Mouse (Mus musculus): Measurements from ENCODE around the gene 4930562C15Rik. TPM values are rescaled to one million over a fixed set of nuclear protein-coding genes. Genes with fewer than 3 reads are reported as not detected.

4930562C15Rik gene
- polyA plus RNA-seq, 1 experiment = not detected

DNA sequence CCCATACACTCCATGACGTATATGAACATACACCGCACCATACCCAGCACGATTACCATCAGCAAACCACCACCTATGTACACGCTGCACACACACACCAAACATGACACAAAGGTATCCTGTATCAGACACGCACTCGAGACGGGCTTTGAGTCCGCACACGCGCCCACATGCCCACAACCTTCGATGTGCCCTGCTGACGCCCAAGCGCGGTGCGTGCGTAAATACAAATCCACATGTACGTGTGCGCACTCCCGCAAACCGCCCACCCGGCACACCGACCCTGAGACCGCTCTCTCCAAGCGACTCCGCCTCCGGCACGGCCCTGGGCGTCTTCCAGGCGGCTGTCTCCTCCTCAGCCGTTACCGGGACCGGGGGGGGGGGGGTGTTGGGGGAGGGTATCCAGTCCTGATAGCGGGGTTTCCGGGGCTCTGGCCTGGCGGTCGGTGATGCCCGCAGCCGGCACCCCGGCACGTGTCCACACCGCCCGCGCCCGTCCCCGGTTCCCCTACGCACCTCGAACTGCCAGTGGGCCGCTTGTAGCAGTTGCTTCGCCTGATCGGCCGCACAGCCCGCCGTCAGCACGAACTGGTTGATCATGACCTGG is 44.0 kb downstream of the 4930562C15Rik start:
- DNase-seq (ENCODE audit: low read depth) = peak; percentile 65
- no peak for TF ChIP-seq CTCF (IDR thresholded peaks at IDR 0.05; ENCODE audit: borderline replicate concordance, extremely low read depth, insufficient read depth, insufficient read length)
- TF ChIP-seq POLR2A (IDR thresholded peaks at IDR 0.05; ENCODE audit: borderline replicate concordance, extremely low read depth, insufficient read depth, insufficient read length, poor library complexity, severe bottlenecking) = no peak

DNA sequence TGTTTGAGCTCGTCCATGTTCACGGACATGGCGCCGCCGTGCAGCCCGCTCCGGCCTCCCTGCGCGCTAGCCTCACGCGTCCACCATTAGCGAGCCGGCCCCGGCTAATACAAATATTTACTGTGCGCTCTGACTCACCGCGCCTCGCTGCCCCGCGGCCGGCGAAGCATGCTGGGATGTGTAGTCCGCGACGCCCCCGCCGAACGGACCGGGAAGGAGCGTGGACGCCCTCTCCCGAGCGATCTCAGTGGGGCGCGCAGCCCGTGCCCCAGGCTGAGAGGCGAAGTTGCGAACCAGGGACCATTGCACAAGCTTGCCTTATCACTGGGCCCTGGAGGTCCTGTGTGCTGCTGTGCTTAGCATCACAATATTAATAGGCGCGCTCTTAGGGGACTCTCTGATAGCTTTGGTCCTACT is 44.5 kb downstream of the 4930562C15Rik start:
- DNase-seq (ENCODE audit: low read depth) = peak; percentile 94
- peak; percentile 89 for TF ChIP-seq POLR2A (IDR thresholded peaks at IDR 0.05; ENCODE audit: borderline replicate concordance, extremely low read depth, insufficient read depth, insufficient read length, poor library complexity, severe bottlenecking)
- TF ChIP-seq CTCF (IDR thresholded peaks at IDR 0.05; ENCODE audit: borderline replicate concordance, extremely low read depth, insufficient read depth, insufficient read length) = no peak

DNA sequence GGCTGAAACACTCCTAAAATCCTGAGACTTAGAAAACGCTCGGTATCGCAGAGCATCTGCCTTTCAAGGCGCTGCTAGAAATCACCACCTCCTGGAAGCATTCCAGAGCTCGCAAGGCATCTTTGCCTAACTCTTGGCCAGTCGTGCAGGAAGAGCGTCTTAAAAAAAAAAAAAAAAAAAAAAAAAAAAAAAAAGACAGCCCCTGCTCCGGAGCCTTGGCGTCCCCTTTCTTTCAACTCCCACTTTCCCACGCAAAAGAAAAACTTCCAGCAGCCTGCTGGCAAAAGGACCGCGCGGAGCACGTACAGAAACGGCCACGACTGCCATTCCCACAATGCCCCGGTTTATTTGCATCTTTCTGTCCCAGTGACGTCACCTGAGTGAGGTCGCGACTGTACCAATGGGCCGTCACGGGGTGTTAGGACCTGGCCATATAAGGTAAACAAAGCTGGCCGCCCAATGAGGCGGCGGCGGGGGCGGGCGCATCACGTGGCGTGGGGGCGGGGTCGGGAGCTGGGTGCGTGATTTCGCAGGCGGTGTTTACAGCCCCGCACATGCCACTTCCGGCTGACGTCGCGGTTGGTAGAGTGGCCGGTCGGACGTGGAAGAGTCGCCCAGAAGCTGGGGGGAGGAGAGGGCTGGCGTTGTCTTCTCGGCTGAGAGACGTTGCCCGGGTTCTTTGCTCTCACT is 45.1 kb downstream of the 4930562C15Rik start, which contains the start of gene Ubald1:
Gene Ubald1 (minus strand): TSS at position 180 of the 690 bp plus-strand sequence.
- TF ChIP-seq CTCF (IDR thresholded peaks at IDR 0.05; ENCODE audit: borderline replicate concordance, extremely low read depth, insufficient read depth, insufficient read length) (no peak), POLR2A (IDR thresholded peaks at IDR 0.05; ENCODE audit: borderline replicate concordance, extremely low read depth, insufficient read depth, insufficient read length, poor library complexity, severe bottlenecking) (peak; percentile 89; the same call in 1 of the 2 replicates)
- DNase-seq (ENCODE audit: low read depth) = peak; percentile 100

DNA sequence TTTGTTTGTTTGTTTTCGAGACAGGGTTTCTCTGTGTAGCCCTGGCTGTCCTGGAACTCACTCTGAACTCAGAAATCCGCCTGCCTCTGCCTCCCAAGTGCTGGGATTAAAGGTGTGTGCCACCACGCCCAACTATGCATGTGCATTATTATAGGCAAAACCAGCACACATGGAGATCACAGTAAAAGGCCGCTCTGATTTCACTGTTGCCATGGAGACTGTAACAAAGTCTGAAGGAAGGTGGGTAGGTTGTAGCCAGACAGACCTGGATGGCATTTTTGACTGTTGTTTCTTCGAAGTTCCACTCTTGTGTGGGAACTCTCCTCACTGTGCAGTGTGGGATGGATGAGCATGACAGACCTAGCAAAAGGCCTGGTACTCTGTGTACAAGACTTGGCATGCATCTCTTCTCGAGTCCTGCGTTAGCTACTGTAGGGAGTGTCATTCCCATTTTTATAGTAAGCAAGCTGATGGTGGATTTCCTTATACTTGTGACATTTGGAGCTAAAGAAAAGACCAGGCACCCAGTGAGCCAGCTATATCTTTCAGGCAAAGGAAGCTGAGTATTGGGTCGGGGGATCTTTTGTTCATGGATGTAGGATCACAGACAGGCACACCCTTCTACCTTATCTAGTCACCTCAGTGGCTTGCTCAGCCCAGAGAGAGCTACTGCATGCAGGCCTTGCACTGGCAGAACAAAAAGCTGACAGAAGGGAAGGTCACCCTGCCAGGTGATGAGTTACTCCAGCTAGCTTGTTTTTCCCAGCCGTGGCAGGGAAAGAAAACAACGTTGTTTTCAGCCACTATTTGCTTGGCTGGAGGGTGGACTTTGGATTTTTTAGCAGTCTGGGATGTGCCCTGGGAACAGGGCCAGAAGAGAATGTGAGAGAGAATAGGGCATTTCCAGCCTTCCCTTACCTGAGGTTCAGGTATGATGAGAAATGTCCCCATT is 46.5 kb downstream of the 4930562C15Rik start:
- no peak for DNase-seq (ENCODE audit: low read depth)
- no peak for TF ChIP-seq CTCF (IDR thresholded peaks at IDR 0.05; ENCODE audit: borderline replicate concordance, extremely low read depth, insufficient read depth, insufficient read length)
- TF ChIP-seq POLR2A (IDR thresholded peaks at IDR 0.05; ENCODE audit: borderline replicate concordance, extremely low read depth, insufficient read depth, insufficient read length, poor library complexity, severe bottlenecking) = no peak

DNA sequence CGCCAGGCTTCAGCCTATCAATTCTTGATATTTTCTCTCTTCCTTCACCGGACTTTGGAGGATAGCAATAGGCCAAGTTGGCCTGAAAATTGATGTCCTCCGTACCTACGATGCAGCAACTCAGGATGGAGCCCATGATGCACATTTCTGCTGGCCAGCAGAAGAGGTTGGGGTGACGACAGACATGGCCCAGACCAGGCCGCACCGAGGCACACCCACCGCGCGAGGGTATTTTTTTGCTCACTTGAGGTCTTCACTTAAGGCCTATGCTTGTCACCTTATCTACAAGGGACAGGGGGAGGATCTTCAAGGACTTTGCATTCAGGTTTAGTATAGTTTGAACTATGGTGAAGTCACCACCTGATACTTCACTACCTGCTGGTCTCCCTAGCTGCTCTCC is 49.7 kb downstream of the 4930562C15Rik start:
- TF ChIP-seq CTCF (IDR thresholded peaks at IDR 0.05; ENCODE audit: borderline replicate concordance, extremely low read depth, insufficient read depth, insufficient read length) = no peak
- TF ChIP-seq POLR2A (IDR thresholded peaks at IDR 0.05; ENCODE audit: borderline replicate concordance, extremely low read depth, insufficient read depth, insufficient read length, poor library complexity, severe bottlenecking) = no peak
- no peak for DNase-seq (ENCODE audit: low read depth)

DNA sequence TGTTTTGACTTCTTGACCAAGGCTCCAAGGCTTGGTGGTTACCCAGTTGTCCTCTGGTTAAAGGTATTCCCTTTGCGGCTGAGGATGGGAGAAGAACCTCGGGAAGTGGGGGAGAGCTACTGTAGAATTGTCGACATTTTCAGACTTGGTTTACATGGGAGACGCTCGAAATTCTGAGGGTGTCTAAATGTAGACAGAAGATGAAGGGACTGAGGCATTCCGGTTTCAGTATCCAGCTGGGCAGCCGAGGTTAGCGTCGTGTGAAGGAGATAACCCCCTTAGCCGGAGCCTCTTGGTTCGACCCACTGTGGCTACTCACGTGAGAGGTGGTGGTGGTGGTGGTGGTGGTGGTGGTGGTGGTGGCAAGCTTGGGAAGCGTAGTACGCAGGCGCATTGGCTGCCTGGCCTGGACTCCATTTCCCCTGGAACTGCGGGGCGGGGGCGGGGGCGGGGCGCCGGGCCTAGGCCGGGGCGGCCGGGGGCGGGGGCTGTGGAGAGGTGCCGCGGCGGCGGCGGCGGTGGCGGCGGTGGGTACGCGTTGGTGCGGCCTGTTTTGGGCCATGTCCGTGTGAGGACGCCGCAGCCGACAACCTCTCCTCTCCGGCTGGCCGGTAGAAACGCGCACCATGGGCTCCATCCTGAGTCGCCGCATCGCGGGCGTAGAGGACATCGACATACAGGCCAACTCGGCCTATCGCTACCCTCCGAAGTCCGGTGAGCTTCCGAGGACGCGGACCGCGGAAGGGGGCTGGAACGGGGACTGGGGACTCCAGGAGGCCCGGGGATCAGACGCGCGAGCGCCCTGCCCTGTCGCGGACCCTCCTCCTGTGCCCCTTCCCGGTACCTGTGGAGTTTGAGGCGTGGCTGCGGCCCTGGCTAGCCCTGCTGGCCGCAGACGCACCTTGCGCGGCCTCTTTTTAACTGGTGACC is 50.8 kb downstream of the 4930562C15Rik start, which contains the start of gene Mgrn1:
Gene Mgrn1 (plus strand): TSS at position 490 of the 930 bp plus-strand sequence.
- TF ChIP-seq CTCF (IDR thresholded peaks at IDR 0.05; ENCODE audit: borderline replicate concordance, extremely low read depth, insufficient read depth, insufficient read length) (no peak), POLR2A (IDR thresholded peaks at IDR 0.05; ENCODE audit: borderline replicate concordance, extremely low read depth, insufficient read depth, insufficient read length, poor library complexity, severe bottlenecking) (peak; percentile 89)
- peak; percentile 97 for DNase-seq (ENCODE audit: low read depth)

DNA sequence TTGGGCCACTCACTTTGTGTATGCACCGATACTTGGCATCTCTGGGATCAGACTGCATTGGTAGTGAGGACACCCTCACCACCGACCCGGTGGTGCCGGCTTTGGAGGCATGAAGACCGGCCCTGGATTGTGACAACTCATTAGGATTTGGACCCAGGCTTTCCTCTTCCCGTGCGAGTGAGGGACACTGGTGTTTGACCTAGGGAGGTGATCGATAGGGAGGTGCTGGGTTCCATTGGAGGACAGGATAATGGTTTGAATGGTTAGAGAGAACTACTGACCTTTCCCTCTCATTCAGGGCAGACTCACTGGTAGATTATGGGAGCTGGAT is 51.4 kb downstream of the 4930562C15Rik start:
- TF ChIP-seq CTCF (IDR thresholded peaks at IDR 0.05; ENCODE audit: borderline replicate concordance, extremely low read depth, insufficient read depth, insufficient read length) (no peak), POLR2A (IDR thresholded peaks at IDR 0.05; ENCODE audit: borderline replicate concordance, extremely low read depth, insufficient read depth, insufficient read length, poor library complexity, severe bottlenecking) (no peak)
- DNase-seq (ENCODE audit: low read depth) = no peak

DNA sequence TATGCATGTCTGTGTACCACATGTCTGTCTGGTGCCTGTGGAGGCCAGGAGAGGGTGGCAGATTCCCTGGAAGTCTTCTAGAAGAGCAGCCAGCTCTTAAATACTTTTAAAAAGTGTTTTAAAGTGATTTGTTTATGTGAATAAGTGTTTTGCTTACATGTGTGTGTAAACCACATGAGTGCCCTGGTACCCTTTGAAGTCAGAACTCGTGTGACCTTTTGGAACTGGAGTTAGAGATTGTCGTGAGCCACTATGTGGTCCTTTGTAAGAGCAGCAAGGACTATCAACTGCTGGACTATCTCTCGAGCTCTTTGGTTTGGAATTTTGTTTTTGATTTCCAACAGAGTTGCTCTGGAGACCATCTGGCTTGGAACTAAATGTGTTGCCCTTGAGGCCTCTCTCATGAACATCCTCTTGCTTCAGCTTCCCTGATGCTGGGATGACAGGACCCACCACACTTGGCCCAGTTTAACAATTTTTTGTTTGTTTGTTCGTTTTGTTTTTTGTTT is 55.0 kb downstream of the 4930562C15Rik start:
- no peak for DNase-seq (ENCODE audit: low read depth)
- no peak for TF ChIP-seq POLR2A (IDR thresholded peaks at IDR 0.05; ENCODE audit: borderline replicate concordance, extremely low read depth, insufficient read depth, insufficient read length, poor library complexity, severe bottlenecking)
- TF ChIP-seq CTCF (IDR thresholded peaks at IDR 0.05; ENCODE audit: borderline replicate concordance, extremely low read depth, insufficient read depth, insufficient read length) = no peak

DNA sequence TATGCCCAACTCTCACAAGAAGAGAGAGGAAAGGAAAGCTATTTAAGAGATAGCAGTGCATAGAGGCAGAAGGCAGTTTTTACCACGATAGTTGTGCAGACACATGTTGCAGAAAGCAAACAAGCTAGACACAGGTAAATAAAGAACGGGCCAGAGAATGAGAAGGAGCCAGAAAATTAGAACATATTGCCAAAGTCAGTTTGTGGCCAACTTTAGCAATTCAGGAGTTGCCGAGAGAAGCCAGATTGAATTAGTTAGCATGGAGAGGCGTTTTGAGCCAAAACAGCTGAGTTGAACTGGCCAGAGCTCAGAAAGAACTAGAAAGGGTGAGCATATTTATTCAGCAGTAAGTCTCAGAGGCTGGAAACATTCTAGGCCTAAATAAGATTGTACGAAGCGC is 57.0 kb downstream of the 4930562C15Rik start:
- DNase-seq (ENCODE audit: low read depth) = no peak

More for the DNA sequence above, 57.0 kb downstream of the 4930562C15Rik start:
- no peak for TF ChIP-seq CTCF (IDR thresholded peaks at IDR 0.05; ENCODE audit: borderline replicate concordance, extremely low read depth, insufficient read depth, insufficient read length)
- TF ChIP-seq POLR2A (IDR thresholded peaks at IDR 0.05; ENCODE audit: borderline replicate concordance, extremely low read depth, insufficient read depth, insufficient read length, poor library complexity, severe bottlenecking) = no peak

All from brain, embryonic 14.5 days (tissue).